Mouse (Mus musculus): ENCODE measurements around the gene Ezr. TPM values are rescaled to one million over a fixed set of nuclear protein-coding genes. Genes with fewer than 3 reads are reported as not detected.

Gene Ezr
- polyA plus RNA-seq, 1 experiment, result 84.0 TPM

DNA sequence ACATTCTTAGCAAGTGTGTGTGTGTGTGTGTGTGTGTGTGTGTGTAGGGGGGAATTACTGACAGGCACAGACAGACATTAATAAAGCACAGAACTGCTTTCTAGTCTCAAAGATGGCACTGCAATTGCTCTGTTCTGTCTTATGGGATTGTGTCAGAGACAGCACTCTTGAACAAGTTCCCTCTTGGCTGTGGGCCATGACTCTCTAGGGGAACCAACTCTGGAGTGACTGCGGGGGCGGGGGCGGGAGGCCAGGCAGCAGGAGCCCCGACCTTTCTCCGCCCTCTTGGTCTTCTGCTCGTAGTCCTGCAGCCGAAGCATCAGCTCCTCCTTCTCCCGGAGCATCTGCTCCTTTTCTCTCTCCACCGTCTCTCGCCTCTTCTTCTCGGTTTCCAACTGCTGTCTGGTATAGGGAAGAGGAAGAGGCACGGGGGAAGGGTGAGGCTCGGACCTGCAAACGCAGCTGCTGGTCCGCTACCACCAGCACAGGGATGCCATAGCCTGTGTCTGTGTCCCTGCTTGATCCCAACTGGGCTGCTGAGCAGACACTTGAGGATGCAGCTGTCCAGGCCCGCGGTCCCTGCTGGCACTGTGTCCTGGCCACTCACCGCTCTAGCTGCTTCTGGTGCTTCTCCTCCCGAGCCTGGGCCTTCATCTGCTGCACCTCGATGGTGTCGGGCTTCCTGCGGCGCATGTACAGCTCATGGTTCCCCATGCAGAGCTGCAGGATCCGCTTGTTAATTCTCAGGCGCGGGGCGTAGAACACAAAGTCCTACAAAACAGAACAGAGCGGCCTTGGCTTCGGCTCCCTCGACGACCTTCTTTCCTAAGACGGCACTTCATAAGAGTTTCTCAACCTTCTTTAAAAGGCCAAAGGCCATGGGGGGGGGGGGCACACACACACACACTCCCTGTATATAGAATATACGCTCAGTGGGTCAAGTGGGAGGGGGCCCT, 40.2 kb downstream of the Ezr start:
- Histone ChIP-seq H3K4me1 (ENCODE audit: control insufficient read depth, insufficient read depth, low read length) (peaks cover 24% of the 10 kb centered on the region), H3K4me3 (replicated peaks; ENCODE audit: extremely low read depth, low read depth, low read length) (no peak overlapping the region)
- DNase-seq, result peak; percentile 21
- WGBS, result 39% methylated on average over 33 of the region's 33 CpGs
- TF ChIP-seq POLR2A (IDR thresholded peaks at IDR 0.05; ENCODE audit: borderline replicate concordance, extremely low read depth, low read depth, low read length) (no peak), CTCF (IDR thresholded peaks at IDR 0.05; ENCODE audit: insufficient read depth, low read length) (no peak)

GRCm38 (mm10) chr17:6741271-6741670, 41.3 kb downstream of the Ezr start:
- peaks cover 27% of the 10 kb centered on the region for H3K4me1 ChIP-seq (ENCODE audit: control insufficient read depth, insufficient read depth, low read length)
- 87% methylated on average over 12 of the region's 12 CpGs for WGBS
- H3K4me3 ChIP-seq (replicated peaks; ENCODE audit: extremely low read depth, low read depth, low read length), result no peak overlapping the region
- TF ChIP-seq CTCF (IDR thresholded peaks at IDR 0.05; ENCODE audit: insufficient read depth, low read length), result no peak
- peak; percentile 2 for DNase-seq

DNA sequence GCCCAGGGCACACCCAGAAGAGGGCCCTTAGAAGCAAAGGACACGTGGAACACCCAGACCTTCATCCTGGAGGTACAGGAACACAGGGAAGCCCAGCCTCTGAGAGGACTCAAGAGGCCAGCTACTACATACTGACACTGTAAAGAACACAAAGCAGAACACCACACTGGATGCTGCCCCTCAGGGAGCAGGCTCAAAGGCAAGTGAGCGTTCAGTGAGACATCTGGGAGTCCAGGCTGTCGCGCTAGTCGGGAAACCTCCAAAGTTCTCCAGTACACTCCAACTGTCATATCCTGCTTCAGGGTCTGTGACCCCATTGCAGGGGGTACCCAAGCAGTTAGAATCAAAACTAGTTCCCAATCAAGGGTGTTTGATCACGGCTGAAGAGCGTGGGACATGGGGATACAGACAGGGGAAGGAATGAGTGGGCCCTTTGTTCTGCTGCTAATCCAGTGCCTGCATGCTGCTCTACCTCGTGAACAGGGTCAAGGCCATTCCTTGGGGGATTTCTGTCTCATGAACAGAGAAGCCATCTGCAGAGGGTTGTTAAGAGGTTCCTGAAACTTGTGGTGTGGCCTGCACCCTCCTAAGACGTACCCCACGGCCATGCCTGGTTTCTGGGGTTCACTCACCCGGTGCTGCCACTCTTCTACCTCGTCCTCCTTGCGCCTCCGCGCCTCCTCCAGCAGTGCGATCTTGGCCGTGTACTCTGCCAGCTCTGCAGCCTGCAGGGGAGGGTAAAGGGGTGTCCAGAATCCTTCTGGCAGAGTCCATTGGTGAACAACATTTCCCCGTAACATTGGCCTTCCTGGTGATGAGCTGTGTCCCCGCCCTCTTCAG, 42.0 kb downstream of the Ezr start:
- H3K4me3 ChIP-seq (replicated peaks; ENCODE audit: extremely low read depth, low read depth, low read length), result no peak overlapping the region
- peaks cover 25% of the 10 kb centered on the region for H3K4me1 ChIP-seq (ENCODE audit: control insufficient read depth, insufficient read depth, low read length)
- DNase-seq, result peak; percentile 2
- no peak for TF ChIP-seq POLR2A (IDR thresholded peaks at IDR 0.05; ENCODE audit: borderline replicate concordance, extremely low read depth, low read depth, low read length)
- no peak for TF ChIP-seq CTCF (IDR thresholded peaks at IDR 0.05; ENCODE audit: insufficient read depth, low read length)
- WGBS, result 94% methylated on average over 19 of the region's 19 CpGs

GRCm38 (mm10) chr17:6739756-6740155, 42.8 kb downstream of the Ezr start:
- 91% methylated on average over 15 of the region's 15 CpGs for WGBS
- Histone ChIP-seq H3K4me1 (ENCODE audit: control insufficient read depth, insufficient read depth, low read length) (peaks cover 23% of the 10 kb centered on the region), H3K4me3 (replicated peaks; ENCODE audit: extremely low read depth, low read depth, low read length) (no peak overlapping the region)
- no peak for DNase-seq
- no peak for TF ChIP-seq CTCF (IDR thresholded peaks at IDR 0.05; ENCODE audit: insufficient read depth, low read length)
- no peak for TF ChIP-seq POLR2A (IDR thresholded peaks at IDR 0.05; ENCODE audit: borderline replicate concordance, extremely low read depth, low read depth, low read length)

GRCm38 (mm10) chr17:6739266-6739665, 43.3 kb downstream of the Ezr start:
- peaks cover 23% of the 10 kb centered on the region for H3K4me1 ChIP-seq (ENCODE audit: control insufficient read depth, insufficient read depth, low read length)
- TF ChIP-seq POLR2A (IDR thresholded peaks at IDR 0.05; ENCODE audit: borderline replicate concordance, extremely low read depth, low read depth, low read length), result no peak
- TF ChIP-seq CTCF (IDR thresholded peaks at IDR 0.05; ENCODE audit: insufficient read depth, low read length), result no peak
- DNase-seq, result no peak
- 80% methylated on average over 13 of the region's 13 CpGs for WGBS
- no peak overlapping the region for H3K4me3 ChIP-seq (replicated peaks; ENCODE audit: extremely low read depth, low read depth, low read length)

- H3K4me1 ChIP-seq (ENCODE audit: control insufficient read depth, insufficient read depth, low read length), result peaks cover 23% of the 10 kb centered on the region
- no peak overlapping the region for H3K4me3 ChIP-seq (replicated peaks; ENCODE audit: extremely low read depth, low read depth, low read length)
- DNase-seq, result no peak
Observed at GRCm38 (mm10) chr17:6738836-6739235, 43.7 kb downstream of the Ezr start.

DNA sequence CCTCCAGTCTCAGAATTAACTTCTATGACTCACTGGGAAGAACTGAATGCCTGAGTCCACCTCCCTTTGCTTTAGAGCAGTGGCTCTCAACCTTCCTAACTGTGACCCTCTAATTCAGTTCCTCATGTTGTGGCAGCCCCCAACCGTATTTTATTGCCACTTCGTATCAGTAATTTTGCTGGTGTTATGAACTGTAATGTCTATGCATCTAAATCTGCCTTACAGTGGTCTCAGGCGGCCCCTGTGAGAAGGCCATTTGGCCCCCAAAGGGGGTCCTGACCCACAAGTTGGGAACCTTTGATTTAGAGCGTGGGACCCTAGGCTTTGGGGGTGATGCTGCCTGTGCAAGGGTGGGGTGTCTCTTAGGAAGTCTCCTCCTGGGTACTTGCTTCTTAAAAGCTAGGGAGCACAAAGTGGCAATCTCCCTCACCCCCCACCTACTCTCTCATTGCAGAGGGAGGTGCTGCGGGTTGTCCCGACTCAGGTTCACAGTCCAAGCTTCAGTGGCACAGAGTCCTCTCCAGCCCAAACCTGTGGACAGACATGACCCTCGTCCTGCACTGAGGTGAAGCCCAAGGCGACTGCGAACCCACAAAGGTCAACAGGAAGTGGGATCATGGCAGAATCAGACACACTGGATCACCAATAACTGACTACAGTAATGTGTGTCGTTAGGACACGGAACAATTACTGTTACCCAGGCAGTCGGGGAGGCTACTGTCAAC, 45.1 kb downstream of the Ezr start:
- DNase-seq, result no peak
- no peak for TF ChIP-seq POLR2A (IDR thresholded peaks at IDR 0.05; ENCODE audit: borderline replicate concordance, extremely low read depth, low read depth, low read length)
- TF ChIP-seq CTCF (IDR thresholded peaks at IDR 0.05; ENCODE audit: insufficient read depth, low read length), result no peak
- 79% methylated on average over 12 of the region's 12 CpGs for WGBS
- Histone ChIP-seq H3K4me3 (replicated peaks; ENCODE audit: extremely low read depth, low read depth, low read length) (no peak overlapping the region), H3K4me1 (ENCODE audit: control insufficient read depth, insufficient read depth, low read length) (peaks cover 12% of the 10 kb centered on the region)

More at GRCm38 (mm10) chr17:6738836-6739235, 43.7 kb downstream of the Ezr start:
- TF ChIP-seq POLR2A (IDR thresholded peaks at IDR 0.05; ENCODE audit: borderline replicate concordance, extremely low read depth, low read depth, low read length) (no peak), CTCF (IDR thresholded peaks at IDR 0.05; ENCODE audit: insufficient read depth, low read length) (no peak)
- WGBS, result 67% methylated on average over 7 of the region's 7 CpGs

DNA sequence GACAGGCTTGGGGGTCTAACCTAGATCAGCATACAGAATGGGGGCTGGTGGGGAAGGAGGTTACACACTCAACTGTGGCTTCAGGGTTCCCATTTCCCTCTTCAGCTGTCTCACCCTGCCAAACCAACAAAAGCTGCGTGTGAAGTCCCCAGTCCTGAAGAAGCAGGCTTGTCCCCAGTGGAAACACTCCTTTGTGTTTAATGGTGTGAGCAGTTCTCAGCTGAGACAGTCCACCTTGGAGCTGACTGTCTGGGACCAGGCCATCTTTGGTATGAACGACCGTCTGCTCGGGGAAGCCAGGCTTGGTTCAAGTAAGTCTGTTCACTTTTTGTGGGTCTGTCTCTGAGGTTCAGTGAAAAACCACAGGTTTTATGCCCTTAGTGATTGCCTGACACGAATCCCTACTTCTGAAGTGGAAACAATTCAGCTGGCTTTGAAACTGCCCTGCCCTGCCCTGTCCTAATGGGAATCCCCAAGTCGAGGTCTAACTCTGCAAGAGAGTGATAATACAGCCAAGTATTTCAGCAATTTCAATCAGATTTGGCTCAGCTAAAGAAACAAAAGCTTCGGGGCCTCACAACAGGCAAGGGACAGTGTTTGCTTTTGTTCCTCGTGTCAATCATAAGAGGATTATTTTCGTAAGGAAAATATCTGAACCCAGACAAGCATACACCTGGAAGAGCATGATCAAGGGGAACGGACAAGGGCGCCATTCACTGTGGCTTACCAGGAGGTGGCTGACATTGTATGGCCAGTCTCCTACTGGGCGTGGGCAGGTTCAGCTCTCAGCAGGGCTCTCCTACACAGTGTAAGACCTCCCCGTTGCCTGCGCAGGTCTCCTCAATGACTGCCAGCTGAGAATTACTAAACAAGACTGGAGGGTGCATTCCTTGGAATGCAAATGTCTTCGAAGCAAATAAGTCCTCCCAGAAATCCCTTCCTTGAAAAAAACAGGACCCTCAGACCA, 46.0 kb downstream of the Ezr start:
- H3K4me3 ChIP-seq (replicated peaks; ENCODE audit: extremely low read depth, low read depth, low read length), result no peak overlapping the region
- TF ChIP-seq POLR2A (IDR thresholded peaks at IDR 0.05; ENCODE audit: borderline replicate concordance, extremely low read depth, low read depth, low read length) (no peak), CTCF (IDR thresholded peaks at IDR 0.05; ENCODE audit: insufficient read depth, low read length) (no peak)
- DNase-seq, result peak; percentile 8
- 50% methylated on average over 15 of the region's 15 CpGs for WGBS
- peaks cover 4% of the 10 kb centered on the region for H3K4me1 ChIP-seq (ENCODE audit: control insufficient read depth, insufficient read depth, low read length)

All from lung, adult 2 months (tissue).